Mouse (Mus musculus): ENCODE data around the gene Rcc2. TPM values are rescaled to one million over a fixed set of nuclear protein-coding genes. Genes with fewer than 3 reads are reported as not detected.

The Rcc2 gene
- polyA plus RNA-seq, 1 experiment from 2014 or later, result 74.5 TPM

DNA sequence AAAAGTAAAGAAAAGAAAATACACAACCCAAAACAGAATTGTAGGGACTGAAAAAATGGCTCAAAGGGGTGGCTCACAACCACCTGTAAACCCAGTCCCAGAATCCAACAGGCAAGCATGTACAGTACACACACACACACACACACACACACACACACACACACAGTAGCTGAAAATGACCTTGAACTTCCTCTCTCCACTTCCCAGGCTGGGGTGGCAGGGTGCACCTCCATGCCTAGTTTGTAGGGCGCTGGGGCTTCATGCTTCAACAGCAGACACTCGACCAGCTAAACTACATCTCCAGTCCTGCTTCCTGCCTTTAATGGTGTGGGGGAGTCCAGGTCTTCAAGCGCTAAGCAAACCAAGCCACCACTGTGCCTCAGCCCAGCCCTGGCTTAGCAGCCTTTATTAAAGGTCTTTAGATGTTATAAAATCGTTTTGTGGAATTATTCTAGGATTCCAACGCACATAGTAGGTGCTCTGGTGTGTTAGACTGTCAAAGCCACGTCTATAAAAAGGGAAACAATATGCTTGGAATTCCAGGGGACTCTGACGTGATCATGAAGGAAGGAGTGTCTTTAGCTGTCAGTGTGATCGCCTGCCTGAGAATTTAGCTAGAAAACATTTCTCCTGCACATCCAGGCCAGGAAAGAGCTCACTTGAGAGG is 19.5 kb upstream of the Rcc2 start:
- Histone ChIP-seq H3K27me3 (replicated peaks; ENCODE audit: control insufficient read depth, insufficient read depth, low read length) (no peaks in the 10 kb centered on the region), H3K36me3 (ENCODE audit: control insufficient read depth, insufficient read depth, low read length) (no peaks in the 10 kb centered on the region), H3K9me3 (ENCODE audit: control insufficient read depth, low read length) (no peaks in the 10 kb centered on the region), H3K4me3 (ENCODE audit: low read depth, low read length) (no peak overlapping the region), H3K27ac (ENCODE audit: low read depth, low read length) (0 out of 2 replicates have a peak overlapping the region, but pooled peaks have one; percentile 1), H3K9ac (ENCODE audit: low read depth, low read length) (no peak overlapping the region), H3K4me1 (replicated peaks; ENCODE audit: control insufficient read depth, insufficient read depth, low read length) (peaks cover 20% of the 10 kb centered on the region), H3K4me2 (no peak overlapping the region)
- DNase-seq (ENCODE audit: low spot score) (no peak), ATAC-seq (replicated peaks; ENCODE audit: low FRiP score) (no peak)
- 42% methylated on average over 8 of the region's 8 CpGs for WGBS

DNA sequence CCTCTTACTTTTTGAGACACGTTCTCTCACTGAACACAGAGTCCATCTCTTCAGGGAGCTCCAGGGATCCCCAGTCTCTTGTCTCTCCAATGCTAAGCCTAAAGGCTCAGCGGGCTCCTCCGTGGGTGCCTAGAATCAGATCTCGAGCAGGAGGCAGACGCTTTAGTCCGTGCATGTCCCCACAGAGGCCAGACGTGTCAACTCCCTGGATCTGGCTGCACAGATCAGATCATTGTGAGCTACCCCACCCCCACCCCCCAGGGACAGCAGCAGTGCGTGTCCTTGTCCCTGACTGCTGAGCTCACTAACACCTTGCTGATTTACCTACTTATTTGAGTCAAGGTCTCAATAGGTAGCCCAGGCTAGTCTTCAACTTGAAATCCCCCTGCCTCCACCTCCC is 16.7 kb upstream of the Rcc2 start:
- Histone ChIP-seq H3K27ac (ENCODE audit: low read depth, low read length) (peak overlapping the region; percentile 92), H3K9ac (ENCODE audit: low read depth, low read length) (peak overlapping the region; percentile 52), H3K4me2 (peak overlapping the region; percentile 55), H3K4me3 (ENCODE audit: low read depth, low read length) (peak overlapping the region; percentile 35), H3K4me1 (replicated peaks; ENCODE audit: control insufficient read depth, insufficient read depth, low read length) (peaks cover 26% of the 10 kb centered on the region), H3K36me3 (ENCODE audit: control insufficient read depth, insufficient read depth, low read length) (no peaks in the 10 kb centered on the region), H3K9me3 (ENCODE audit: control insufficient read depth, low read length) (no peaks in the 10 kb centered on the region), H3K27me3 (replicated peaks; ENCODE audit: control insufficient read depth, insufficient read depth, low read length) (no peaks in the 10 kb centered on the region)
- ATAC-seq (replicated peaks; ENCODE audit: low FRiP score) (peak; percentile 68), DNase-seq (ENCODE audit: low spot score) (no peak)
- WGBS, result 19% methylated on average over 8 of the region's 8 CpGs

DNA sequence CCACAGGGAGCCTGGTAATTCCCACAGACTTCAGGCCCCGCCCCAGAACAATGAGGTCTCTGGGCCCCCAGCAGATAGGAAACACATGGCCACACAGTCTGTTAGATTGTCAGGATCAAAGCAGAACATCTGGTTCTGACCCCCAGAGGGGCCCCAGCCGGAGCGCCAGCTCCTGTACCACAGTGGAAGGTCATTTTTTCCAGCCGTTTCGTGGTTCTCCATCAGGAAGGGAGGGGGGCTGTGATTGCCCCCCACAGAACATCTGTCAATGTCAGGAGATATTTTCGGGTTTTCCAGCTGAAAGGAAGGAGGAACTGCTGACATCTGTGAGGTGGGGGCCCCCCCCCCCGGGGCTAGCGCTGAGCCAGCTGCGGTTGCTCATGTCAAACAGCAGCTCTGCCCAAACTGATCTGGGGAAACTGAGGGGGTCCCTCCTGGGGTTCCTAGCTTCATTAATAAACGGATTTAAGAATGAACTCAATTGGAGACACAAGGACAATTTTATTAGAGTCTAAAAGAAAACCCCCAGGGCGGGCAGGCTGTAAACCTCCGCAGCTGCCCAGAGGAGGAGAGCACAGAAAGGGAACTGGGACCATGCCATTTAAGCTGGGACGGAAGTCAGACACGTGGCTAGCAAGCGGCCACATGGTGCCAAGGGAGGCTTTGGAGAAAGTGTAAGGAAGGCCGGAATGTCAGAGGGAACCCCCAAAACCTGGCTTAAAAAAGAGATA is 16.0 kb upstream of the Rcc2 start:
- H3K27me3 ChIP-seq (replicated peaks; ENCODE audit: control insufficient read depth, insufficient read depth, low read length), result no peaks in the 10 kb centered on the region
- peak; percentile 80 for DNase-seq (ENCODE audit: low spot score)
- WGBS, result 3% methylated on average over 16 of the region's 16 CpGs
- peak overlapping the region; percentile 35 for H3K4me3 ChIP-seq (ENCODE audit: low read depth, low read length)
- no peaks in the 10 kb centered on the region for H3K36me3 ChIP-seq (ENCODE audit: control insufficient read depth, insufficient read depth, low read length)
- H3K4me1 ChIP-seq (replicated peaks; ENCODE audit: control insufficient read depth, insufficient read depth, low read length), result peaks cover 32% of the 10 kb centered on the region
- peak overlapping the region; percentile 92 for H3K27ac ChIP-seq (ENCODE audit: low read depth, low read length)
- H3K9ac ChIP-seq (ENCODE audit: low read depth, low read length), result peak overlapping the region; percentile 52
- peak overlapping the region; percentile 55 for H3K4me2 ChIP-seq
- ATAC-seq (replicated peaks; ENCODE audit: low FRiP score), result peak; percentile 91
- H3K9me3 ChIP-seq (ENCODE audit: control insufficient read depth, low read length), result no peaks in the 10 kb centered on the region

DNA sequence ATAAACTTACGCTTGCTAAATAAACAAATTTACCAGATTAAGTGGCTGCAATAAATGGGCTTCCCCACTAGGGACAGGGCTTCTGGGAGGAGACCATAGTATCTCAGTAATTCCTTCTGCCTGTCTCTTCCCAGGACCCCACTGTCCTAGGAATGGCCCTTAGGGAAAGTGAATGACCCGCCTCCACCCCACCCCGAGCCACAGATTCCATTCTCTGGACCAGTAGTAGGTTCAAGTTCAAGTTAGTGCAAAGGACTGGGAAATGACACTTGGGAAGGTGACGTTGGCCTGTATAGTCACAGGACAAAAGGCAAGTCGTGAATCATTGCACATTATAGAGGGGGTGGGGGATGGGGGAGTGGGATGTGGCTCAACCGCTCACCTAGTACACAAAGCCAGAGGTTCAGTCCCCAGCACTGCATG is 15.4 kb upstream of the Rcc2 start:
- Histone ChIP-seq H3K9ac (ENCODE audit: low read depth, low read length) (peak overlapping the region; percentile 52), H3K4me2 (peak overlapping the region; percentile 55), H3K36me3 (ENCODE audit: control insufficient read depth, insufficient read depth, low read length) (no peaks in the 10 kb centered on the region), H3K4me3 (ENCODE audit: low read depth, low read length) (peak overlapping the region; percentile 35; the same call in 1 of the 2 replicates), H3K9me3 (ENCODE audit: control insufficient read depth, low read length) (no peaks in the 10 kb centered on the region), H3K4me1 (replicated peaks; ENCODE audit: control insufficient read depth, insufficient read depth, low read length) (peaks cover 37% of the 10 kb centered on the region), H3K27ac (ENCODE audit: low read depth, low read length) (peak overlapping the region; percentile 92), H3K27me3 (replicated peaks; ENCODE audit: control insufficient read depth, insufficient read depth, low read length) (no peaks in the 10 kb centered on the region)
- ATAC-seq (replicated peaks; ENCODE audit: low FRiP score), result no peak
- DNase-seq (ENCODE audit: low spot score), result no peak
- WGBS, result 27% methylated on average over 6 of the region's 6 CpGs

DNA sequence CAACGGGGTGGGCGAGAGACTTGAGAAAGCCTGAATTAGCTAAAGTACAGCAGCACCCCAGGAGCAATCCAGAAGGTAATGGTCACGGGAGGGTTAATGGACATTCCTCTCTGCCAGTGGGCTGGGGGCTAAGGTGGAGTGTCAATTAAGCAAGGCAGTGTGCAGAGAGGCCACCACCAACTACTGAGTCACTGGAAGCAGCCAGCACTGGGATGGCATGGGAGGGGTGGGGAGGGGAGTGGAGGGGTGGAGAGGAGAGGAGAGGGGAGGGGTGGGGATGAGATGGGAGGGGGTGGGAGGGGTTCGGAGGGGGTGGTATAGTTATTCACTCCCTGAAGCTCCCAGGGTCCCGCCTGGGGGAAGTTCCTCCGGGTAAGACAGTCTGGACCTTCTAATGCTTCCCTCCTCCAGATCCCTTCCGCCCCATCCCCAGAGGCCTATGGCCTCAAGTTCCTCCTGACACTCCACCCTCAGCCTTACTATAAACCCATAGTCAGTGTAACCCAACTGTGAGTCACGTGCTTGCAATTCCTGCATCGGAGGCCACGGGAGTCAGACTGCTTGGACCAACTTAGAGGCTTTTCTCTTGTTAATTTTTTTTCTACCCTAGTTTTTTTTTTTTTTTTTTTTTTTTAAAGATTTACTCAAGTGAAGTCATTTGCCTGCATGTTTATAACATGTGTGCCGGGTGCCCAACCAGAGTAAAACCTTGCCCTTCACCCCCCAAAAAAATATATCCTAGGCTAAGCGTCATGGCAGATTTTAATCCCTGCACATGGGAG is 12.1 kb upstream of the Rcc2 start:
- Histone ChIP-seq H3K4me3 (ENCODE audit: low read depth, low read length) (no peak overlapping the region), H3K27ac (ENCODE audit: low read depth, low read length) (peak overlapping the region; percentile 16; the same call in 1 of the 2 replicates), H3K4me2 (no peak overlapping the region), H3K36me3 (ENCODE audit: control insufficient read depth, insufficient read depth, low read length) (no peaks in the 10 kb centered on the region), H3K9me3 (ENCODE audit: control insufficient read depth, low read length) (no peaks in the 10 kb centered on the region), H3K27me3 (replicated peaks; ENCODE audit: control insufficient read depth, insufficient read depth, low read length) (no peaks in the 10 kb centered on the region), H3K9ac (ENCODE audit: low read depth, low read length) (no peak overlapping the region), H3K4me1 (replicated peaks; ENCODE audit: control insufficient read depth, insufficient read depth, low read length) (peaks cover 44% of the 10 kb centered on the region)
- ATAC-seq (replicated peaks; ENCODE audit: low FRiP score), result no peak
- WGBS, result 47% methylated on average over 12 of the region's 12 CpGs
- DNase-seq (ENCODE audit: low spot score), result no peak

DNA sequence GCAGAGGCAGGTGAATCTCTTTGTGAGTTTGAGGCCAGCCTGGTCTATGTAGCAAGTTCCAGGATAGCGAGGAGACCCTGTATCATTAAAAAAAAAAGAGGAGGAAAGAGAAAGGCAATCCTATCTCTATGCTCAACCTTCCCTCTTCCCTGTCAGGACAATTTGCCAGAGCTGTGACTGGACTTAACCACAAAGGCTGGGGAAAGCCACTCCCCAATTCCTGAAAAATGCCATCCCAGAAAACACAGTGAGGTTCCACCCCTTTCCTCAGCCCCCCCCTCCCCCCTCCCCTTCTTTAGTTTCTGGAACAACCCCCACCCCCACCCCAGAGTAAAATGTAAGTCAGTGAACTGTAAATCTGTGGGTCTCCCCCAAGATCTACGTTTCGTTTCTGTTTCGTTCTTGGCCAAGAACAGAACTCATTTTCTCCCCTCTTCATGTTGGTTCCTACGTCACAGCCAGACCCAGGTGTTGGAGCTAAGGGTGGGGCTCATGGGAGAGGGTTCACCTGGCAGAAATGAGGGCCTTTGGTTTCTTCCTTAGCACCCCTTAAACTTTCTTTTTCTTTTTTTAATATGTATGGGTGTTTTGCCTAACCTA is 11.4 kb upstream of the Rcc2 start:
- Histone ChIP-seq H3K27me3 (replicated peaks; ENCODE audit: control insufficient read depth, insufficient read depth, low read length) (no peaks in the 10 kb centered on the region), H3K27ac (ENCODE audit: low read depth, low read length) (peak overlapping the region; percentile 60; the same call in 1 of the 2 replicates), H3K4me2 (no peak overlapping the region), H3K9ac (ENCODE audit: low read depth, low read length) (no peak overlapping the region), H3K9me3 (ENCODE audit: control insufficient read depth, low read length) (no peaks in the 10 kb centered on the region), H3K36me3 (ENCODE audit: control insufficient read depth, insufficient read depth, low read length) (no peaks in the 10 kb centered on the region), H3K4me3 (ENCODE audit: low read depth, low read length) (no peak overlapping the region), H3K4me1 (replicated peaks; ENCODE audit: control insufficient read depth, insufficient read depth, low read length) (peaks cover 44% of the 10 kb centered on the region)
- DNase-seq (ENCODE audit: low spot score), result no peak
- no peak for ATAC-seq (replicated peaks; ENCODE audit: low FRiP score)
- 76% methylated on average over 5 of the region's 5 CpGs for WGBS

DNA sequence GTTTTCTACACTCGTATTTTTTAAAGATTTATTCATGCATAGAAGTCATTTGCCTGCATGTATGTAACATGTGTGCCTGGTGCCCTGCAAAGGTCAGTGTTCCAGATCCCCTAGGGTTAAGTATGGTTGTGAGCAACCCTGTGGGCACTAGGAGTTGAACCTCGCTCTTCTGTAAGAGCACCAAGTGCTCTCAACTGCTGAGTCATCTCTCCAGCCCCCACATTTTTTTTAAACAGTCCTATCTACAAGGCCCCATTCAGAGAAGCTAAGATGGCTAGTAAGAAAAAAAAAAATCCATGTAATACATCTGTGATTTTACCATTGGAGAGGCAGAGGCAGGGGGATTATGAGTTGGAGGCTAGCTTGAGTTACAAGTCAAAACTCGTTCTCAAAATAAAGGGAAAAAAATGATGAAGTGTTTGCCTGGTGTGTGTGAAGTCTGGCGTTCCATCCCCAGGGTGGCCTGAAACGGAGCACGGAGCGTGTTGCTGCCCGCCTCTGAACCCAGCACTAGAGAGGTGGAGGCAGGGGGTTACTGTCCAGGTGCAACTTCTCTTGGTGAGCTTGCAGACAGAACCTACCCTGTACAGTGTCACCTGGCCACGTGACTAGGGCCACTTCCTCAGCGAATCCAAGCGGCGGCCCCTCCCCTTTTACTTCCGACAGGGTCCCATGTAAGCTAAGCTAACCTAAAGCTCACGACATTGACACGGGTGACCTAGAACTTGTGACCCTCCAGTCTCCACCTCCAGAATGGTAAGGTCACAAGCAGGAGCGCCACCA is 10.3 kb upstream of the Rcc2 start:
- peak overlapping the region; percentile 51 for H3K4me2 ChIP-seq

More for the DNA sequence above, 10.3 kb upstream of the Rcc2 start:
- no peaks in the 10 kb centered on the region for H3K9me3 ChIP-seq (ENCODE audit: control insufficient read depth, low read length)
- 52% methylated on average over 16 of the region's 16 CpGs for WGBS
- H3K4me1 ChIP-seq (replicated peaks; ENCODE audit: control insufficient read depth, insufficient read depth, low read length), result peaks cover 44% of the 10 kb centered on the region
- H3K27me3 ChIP-seq (replicated peaks; ENCODE audit: control insufficient read depth, insufficient read depth, low read length), result no peaks in the 10 kb centered on the region
- ATAC-seq (replicated peaks; ENCODE audit: low FRiP score) (peak; percentile 71), DNase-seq (ENCODE audit: low spot score) (no peak)
- 0 out of 2 replicates have a peak overlapping the region, but pooled peaks have one; percentile 16 for H3K4me3 ChIP-seq (ENCODE audit: low read depth, low read length)
- H3K36me3 ChIP-seq (ENCODE audit: control insufficient read depth, insufficient read depth, low read length), result no peaks in the 10 kb centered on the region
- H3K27ac ChIP-seq (ENCODE audit: low read depth, low read length), result peak overlapping the region; percentile 60
- H3K9ac ChIP-seq (ENCODE audit: low read depth, low read length), result peak overlapping the region; percentile 31; the same call in 1 of the 2 replicates
